Mouse (Mus musculus) heart, postnatal 10 days (tissue): Measurements from ENCODE around the gene Abhd15. TPM values are rescaled to one million over a fixed set of nuclear protein-coding genes. Genes with fewer than 3 reads are reported as not detected.

Experiments used
- DNase-seq, 2 experiments: peaks; one replicate each; pipeline ENCODE4 v3.0.0; 2021
- intact Hi-C: fragments of 180-260 bp; cut with DNase I; formaldehyde crosslinking; loops from one replicate; pipeline ENCODE4 v1.15.1; 2025
- total RNA-seq, 2 experiments: library from RNA; stranded (reverse); gene quantifications; 2 replicates each; pipeline ENCODE4 v1.2.3; 2021

The Abhd15 gene
- 1 to 10 TPM; 1.7 to 4.5 TPM for total RNA-seq

- intact Hi-C loops: no loop called here
These were observed at the start of gene Abhd15 for GRCm38 (mm10) chr11:77514832-77515636. Gene Abhd15, plus strand, starts transcription at chr11:77515121.

GRCm38 (mm10) chr11:77466544-77466943 lies 48.4 kb upstream of the Abhd15 start:
- no peak for DNase-seq
- intact Hi-C loops: loop anchor here (2.0 to 5.0 kb wide), 3 partner anchors 149 to 249 kb away; partner anchors contain the start of gene Ssh2

More at GRCm38 (mm10) chr11:77514832-77515636, at the start of gene Abhd15:
- DNase-seq: peak; percentile 86 to 88

- intact Hi-C loops: loop anchor here (2.0 to 5.0 kb wide), 3 partner anchors 150 to 250 kb away; partner anchors contain the start of gene Ssh2
- peak; percentile 81 to 85 for DNase-seq
These were observed 47.8 kb upstream of the Abhd15 start for GRCm38 (mm10) chr11:77467157-77467556.

- intact Hi-C loops: loop anchor here (2.0 to 5.0 kb wide), 3 partner anchors 150 to 250 kb away; partner anchors contain the start of gene Ssh2
- DNase-seq: peak; percentile 81 to 87
These were observed 47.1 kb upstream of the Abhd15 start for GRCm38 (mm10) chr11:77467784-77468183.

- no peak for DNase-seq
- intact Hi-C loops: loop anchor here (5.0 kb wide), 2 partner anchors 151 to 251 kb away; partner anchors contain the start of gene Ssh2
These were observed 46.5 kb upstream of the Abhd15 start for GRCm38 (mm10) chr11:77468397-77468796.

- intact Hi-C loops: no loop called here
- DNase-seq: no peak
These were observed 43.5 kb upstream of the Abhd15 start for GRCm38 (mm10) chr11:77471407-77471806.

- intact Hi-C loops: no loop called here
- DNase-seq: no peak
These were observed 42.1 kb upstream of the Abhd15 start for GRCm38 (mm10) chr11:77472775-77473174.

GRCm38 (mm10) chr11:77476216-77476615 lies 38.7 kb upstream of the Abhd15 start:
- no peak for DNase-seq
- intact Hi-C loops: no loop called here

- DNase-seq: no peak
- intact Hi-C loops: no loop called here
These were observed 38.0 kb upstream of the Abhd15 start for GRCm38 (mm10) chr11:77476895-77477294.

GRCm38 (mm10) chr11:77483043-77483442 lies 31.9 kb upstream of the Abhd15 start:
- intact Hi-C loops: no loop called here
- no peak for DNase-seq

GRCm38 (mm10) chr11:77483510-77484255 lies 31.2 kb upstream of the Abhd15 start:
- no peak for DNase-seq
- intact Hi-C loops: no loop called here

- intact Hi-C loops: no loop called here
These were observed 29.7 kb upstream of the Abhd15 start for GRCm38 (mm10) chr11:77485229-77485628.

GRCm38 (mm10) chr11:77486798-77487197 lies 28.1 kb upstream of the Abhd15 start:
- no peak for DNase-seq
- intact Hi-C loops: loop anchor here (2.0 kb wide), 1 partner anchor 22 kb away; no protein-coding TSS in a partner anchor

More at GRCm38 (mm10) chr11:77485229-77485628, 29.7 kb upstream of the Abhd15 start:
- no peak for DNase-seq

- intact Hi-C loops: no loop called here
- no peak for DNase-seq
These were observed 25.9 kb upstream of the Abhd15 start for GRCm38 (mm10) chr11:77488771-77489581.

- intact Hi-C loops: loop anchor here (10.0 kb wide), 1 partner anchor 305 kb away; no protein-coding TSS in a partner anchor
- peak; percentile 79 to 83 for DNase-seq
These were observed 25.2 kb upstream of the Abhd15 start, which contains the start of gene Ankrd13b for GRCm38 (mm10) chr11:77489591-77490235. Gene Ankrd13b, minus strand, starts transcription at chr11:77489678.

GRCm38 (mm10) chr11:77490451-77490850 lies 24.5 kb upstream of the Abhd15 start:
- intact Hi-C loops: loop anchor here (10.0 kb wide), 1 partner anchor 304 kb away; no protein-coding TSS in a partner anchor
- no peak for DNase-seq

- intact Hi-C loops: loop anchor here (1.0 to 10.0 kb wide), 3 partner anchors 10 to 304 kb away; no protein-coding TSS in a partner anchor
- peak; percentile 94 to 95 for DNase-seq
These were observed 23.8 kb upstream of the Abhd15 start for GRCm38 (mm10) chr11:77491123-77491501.

GRCm38 (mm10) chr11:77491502-77492291 lies 23.2 kb upstream of the Abhd15 start:
- DNase-seq: peak; percentile 84 to 87
- intact Hi-C loops: loop anchor here (1.0 to 10.0 kb wide), 3 partner anchors 10 to 303 kb away; no protein-coding TSS in a partner anchor
